In genomic region chr3:95282381-95282864, GRCm38 (mm10) we compare ENCODE assay signal across 8 mouse cellular contexts. TPM values are rescaled to one million over a fixed set of nuclear protein-coding genes. Genes with fewer than 3 reads are reported as not detected.
DNase-seq lines count a peak whose midpoint lies in the region; ATAC-seq and TF ChIP-seq lines count a peak whose summit lies in the region.

No protein-coding gene starts in this region.

- TF ChIP-seq CTCF in ES-Bruce4 (IDR thresholded peaks at IDR 0.05; ENCODE audit: low read depth, low read length): no peak

- peak overlapping the region; percentile 95 for H3K27ac ChIP-seq in ES-Bruce4 (ENCODE audit: insufficient read depth, low read length)
- peak overlapping the region; percentile 90 for H3K27ac ChIP-seq in embryonic facial prominence, embryonic 11.5 days (replicated peaks; ENCODE audit: low read depth, low read length)
- peak overlapping the region; percentile 92 for H3K27ac ChIP-seq in heart, embryonic 16.5 days (ENCODE audit: low read length)
- H3K27ac ChIP-seq in limb, embryonic 11.5 days (replicated peaks; ENCODE audit: low read depth, low read length): peak overlapping the region; percentile 88
- peak overlapping the region; percentile 95 for H3K27ac ChIP-seq in midbrain, embryonic 10.5 days (replicated peaks)
- H3K27ac ChIP-seq in stomach, embryonic 16.5 days (ENCODE audit: low read length): peak overlapping the region; percentile 99

- no peaks in the 10 kb centered on the region for H3K27me3 ChIP-seq in ES-Bruce4 (ENCODE audit: control insufficient read depth, insufficient read depth, low read length, poor library complexity, severe bottlenecking)
- no peaks in the 10 kb centered on the region for H3K27me3 ChIP-seq in embryonic facial prominence, embryonic 11.5 days (ENCODE audit: control insufficient read depth, insufficient read depth, low read length)
- no peaks in the 10 kb centered on the region for H3K27me3 ChIP-seq in heart, embryonic 16.5 days (ENCODE audit: control insufficient read depth, insufficient read depth, low read length)
- H3K27me3 ChIP-seq in limb, embryonic 11.5 days (ENCODE audit: control insufficient read depth, insufficient read depth, low read length): no peaks in the 10 kb centered on the region
- no peaks in the 10 kb centered on the region for H3K27me3 ChIP-seq in midbrain, embryonic 10.5 days (ENCODE audit: low read depth, poor library complexity, severe bottlenecking)
- no peaks in the 10 kb centered on the region for H3K27me3 ChIP-seq in stomach, embryonic 16.5 days (ENCODE audit: control insufficient read depth, insufficient read depth, low read length)

- no peak for TF ChIP-seq EP300 in ES-Bruce4 (IDR thresholded peaks at IDR 0.05; ENCODE audit: insufficient read depth, low read depth, low read length)

- H3K9me3 ChIP-seq in ES-Bruce4 (replicated peaks; ENCODE audit: control insufficient read depth, insufficient read depth, low read length, poor library complexity, severe bottlenecking): no peaks in the 10 kb centered on the region
- no peaks in the 10 kb centered on the region for H3K9me3 ChIP-seq in embryonic facial prominence, embryonic 11.5 days (replicated peaks; ENCODE audit: control insufficient read depth, low read length)
- H3K9me3 ChIP-seq in heart, embryonic 16.5 days (replicated peaks; ENCODE audit: control insufficient read depth, low read length): no peaks in the 10 kb centered on the region
- H3K9me3 ChIP-seq in limb, embryonic 11.5 days (ENCODE audit: control insufficient read depth, low read length): no peaks in the 10 kb centered on the region
- H3K9me3 ChIP-seq in midbrain, embryonic 10.5 days (replicated peaks): no peaks in the 10 kb centered on the region
- H3K9me3 ChIP-seq in stomach, embryonic 16.5 days (replicated peaks; ENCODE audit: control insufficient read depth, low read length): no peaks in the 10 kb centered on the region

- no peak for ATAC-seq in embryonic facial prominence, embryonic 11.5 days (replicated peaks; ENCODE audit: insufficient number of reproducible peaks, low FRiP score, low TSS enrichment, low read depth)
- ATAC-seq in heart, embryonic 16.5 days (replicated peaks; ENCODE audit: extremely low read depth, insufficient read depth, low FRiP score): no peak
- ATAC-seq in limb, embryonic 11.5 days (ENCODE audit: insufficient number of reproducible peaks, low FRiP score, low TSS enrichment, low read depth): no peak
- 0 out of 2 replicates have a peak, but pooled peaks have one; percentile 0 for ATAC-seq in stomach, embryonic 16.5 days (ENCODE audit: insufficient read depth, low FRiP score)

- no peak for TF ChIP-seq POLR2A in ES-Bruce4 (IDR thresholded peaks at IDR 0.05; ENCODE audit: insufficient read depth, low read length)

- peak; percentile 86 for DNase-seq in 416B (ENCODE audit: low read depth)
- DNase-seq in embryonic facial prominence, embryonic 11.5 days (ENCODE audit: low spot score): peak; percentile 37
- DNase-seq in limb, embryonic 11.5 days (ENCODE audit: low spot score): no peak
- DNase-seq in midbrain, embryonic 10.5 days (ENCODE audit: low spot score): no peak
- DNase-seq in right cerebral cortex, postnatal 25 days: no peak

- H3K4me2 ChIP-seq in embryonic facial prominence, embryonic 11.5 days (ENCODE audit: low read depth, low read length): peak overlapping the region; percentile 87
- peak overlapping the region; percentile 96 for H3K4me2 ChIP-seq in heart, embryonic 16.5 days (ENCODE audit: low read depth, low read length)
- H3K4me2 ChIP-seq in limb, embryonic 11.5 days (ENCODE audit: low read depth, severe bottlenecking): peak overlapping the region; percentile 62
- peak overlapping the region; percentile 95 for H3K4me2 ChIP-seq in stomach, embryonic 16.5 days (ENCODE audit: low read depth, low read length)

- H3K4me3 ChIP-seq in ES-Bruce4 (ENCODE audit: low read depth, low read length): peak overlapping the region; percentile 70
- peak overlapping the region; percentile 68 for H3K4me3 ChIP-seq in embryonic facial prominence, embryonic 11.5 days (ENCODE audit: low read depth, low read length)
- H3K4me3 ChIP-seq in heart, embryonic 16.5 days (ENCODE audit: low read length): peak overlapping the region; percentile 82
- H3K4me3 ChIP-seq in limb, embryonic 11.5 days (ENCODE audit: low read depth, low read length): peak overlapping the region; percentile 67
- H3K4me3 ChIP-seq in midbrain, embryonic 10.5 days: peak overlapping the region; percentile 81
- peak overlapping the region; percentile 83 for H3K4me3 ChIP-seq in stomach, embryonic 16.5 days (replicated peaks; ENCODE audit: low read length)

- WGBS in embryonic facial prominence, embryonic 11.5 days: under 1% methylated on average over 11 of the region's 11 CpGs
- under 1% methylated on average over 11 of the region's 11 CpGs for WGBS in heart, embryonic 16.5 days
- WGBS in limb, embryonic 11.5 days: under 1% methylated on average over 11 of the region's 11 CpGs
- WGBS in midbrain, embryonic 10.5 days: 1% methylated on average over 11 of the region's 11 CpGs
- under 1% methylated on average over 11 of the region's 11 CpGs for WGBS in stomach, embryonic 16.5 days

- H3K4me1 ChIP-seq in ES-Bruce4 (ENCODE audit: control insufficient read depth, insufficient read depth, low read length): no peaks in the 10 kb centered on the region
- peaks cover 2% of the 10 kb centered on the region for H3K4me1 ChIP-seq in embryonic facial prominence, embryonic 11.5 days (ENCODE audit: control insufficient read depth, insufficient read depth, low read length)
- H3K4me1 ChIP-seq in heart, embryonic 16.5 days (ENCODE audit: control insufficient read depth, insufficient read depth, low read length): peaks cover 19% of the 10 kb centered on the region
- peaks cover 8% of the 10 kb centered on the region for H3K4me1 ChIP-seq in limb, embryonic 11.5 days (ENCODE audit: control insufficient read depth, insufficient read depth, low read length)
- peaks cover 37% of the 10 kb centered on the region for H3K4me1 ChIP-seq in midbrain, embryonic 10.5 days
- peaks cover 20% of the 10 kb centered on the region for H3K4me1 ChIP-seq in stomach, embryonic 16.5 days (ENCODE audit: control insufficient read depth, insufficient read depth, low read length)

- peak overlapping the region; percentile 65 for H3K9ac ChIP-seq in ES-Bruce4 (ENCODE audit: low read depth, poor library complexity, severe bottlenecking)
- H3K9ac ChIP-seq in embryonic facial prominence, embryonic 11.5 days (replicated peaks; ENCODE audit: low read length): peak overlapping the region; percentile 84
- H3K9ac ChIP-seq in heart, embryonic 16.5 days (ENCODE audit: low read length): peak overlapping the region; percentile 91
- peak overlapping the region; percentile 75 for H3K9ac ChIP-seq in limb, embryonic 11.5 days (ENCODE audit: low read length)
- H3K9ac ChIP-seq in stomach, embryonic 16.5 days (ENCODE audit: low read length): peak overlapping the region; percentile 89

- no peaks in the 10 kb centered on the region for H3K36me3 ChIP-seq in ES-Bruce4 (ENCODE audit: control insufficient read depth, insufficient read depth, low read length, poor library complexity, severe bottlenecking)
- H3K36me3 ChIP-seq in embryonic facial prominence, embryonic 11.5 days (replicated peaks; ENCODE audit: control insufficient read depth, insufficient read depth, low read depth, low read length): no peaks in the 10 kb centered on the region
- no peaks in the 10 kb centered on the region for H3K36me3 ChIP-seq in heart, embryonic 16.5 days (ENCODE audit: control insufficient read depth, insufficient read depth)
- H3K36me3 ChIP-seq in limb, embryonic 11.5 days (ENCODE audit: control insufficient read depth, insufficient read depth, low read length): no peaks in the 10 kb centered on the region
- 0 out of 2 replicates have a peak, but pooled peaks cover 3% of the 10 kb centered on the region for H3K36me3 ChIP-seq in midbrain, embryonic 10.5 days
- no peaks in the 10 kb centered on the region for H3K36me3 ChIP-seq in stomach, embryonic 16.5 days (ENCODE audit: control insufficient read depth, insufficient read depth, low read length)

RNA-seq across cellular contexts. Expression of gene Prune1, which starts 0.5 kb away (rescaled TPM):
- polyA plus RNA-seq in ES-Bruce4 (2011; ENCODE audit: insufficient read depth, insufficient read length, low read depth, missing spikeins): 42.9 and 43.9 TPM in 2 replicates
- polyA plus RNA-seq in embryonic facial prominence, embryonic 11.5 days (2014; fragmentation: Nextera tagmentation; extraction: Ambion mirVana): 25.9 and 28.2 TPM in 2 replicates
- 28.1 and 31.4 TPM in 2 replicates for polyA plus RNA-seq in heart, embryonic 16.5 days (2015; fragmentation: Nextera tagmentation; extraction: Ambion mirVana)
- 26.8 and 27.6 TPM in 2 replicates for polyA plus RNA-seq in limb, embryonic 11.5 days (2014; fragmentation: Nextera tagmentation; extraction: Ambion mirVana)
- 25.2 and 27.9 TPM in 2 replicates for polyA plus RNA-seq in midbrain, embryonic 10.5 days (2016; fragmentation: Nextera tagmentation; extraction: Ambion mirVana)
- polyA plus RNA-seq in stomach, embryonic 16.5 days (2015; fragmentation: Nextera tagmentation; extraction: Ambion mirVana): 18.9 and 21.2 TPM in 2 replicates

RNA-seq across cellular contexts. Expression of gene Mindy1, which starts 1.3 kb away (rescaled TPM):
- 43.6 and 48.0 TPM in 2 replicates for polyA plus RNA-seq in ES-Bruce4 (2011; ENCODE audit: insufficient read depth, insufficient read length, low read depth, missing spikeins)
- polyA plus RNA-seq in embryonic facial prominence, embryonic 11.5 days (2014; fragmentation: Nextera tagmentation; extraction: Ambion mirVana): 45.7 and 46.8 TPM in 2 replicates
- polyA plus RNA-seq in heart, embryonic 16.5 days (2015; fragmentation: Nextera tagmentation; extraction: Ambion mirVana): 24.7 and 28.2 TPM in 2 replicates
- 34.9 and 35.4 TPM in 2 replicates for polyA plus RNA-seq in limb, embryonic 11.5 days (2014; fragmentation: Nextera tagmentation; extraction: Ambion mirVana)
- polyA plus RNA-seq in midbrain, embryonic 10.5 days (2016; fragmentation: Nextera tagmentation; extraction: Ambion mirVana): 29.2 and 37.6 TPM in 2 replicates
- polyA plus RNA-seq in stomach, embryonic 16.5 days (2015; fragmentation: Nextera tagmentation; extraction: Ambion mirVana): 54.6 and 62.0 TPM in 2 replicates

RNA-seq across cellular contexts. Expression of gene Anxa9, which starts 24.6 kb away (rescaled TPM):
- 1.9 and 2.0 TPM in 2 replicates for polyA plus RNA-seq in ES-Bruce4 (2011; ENCODE audit: insufficient read depth, insufficient read length, low read depth, missing spikeins)
- polyA plus RNA-seq in embryonic facial prominence, embryonic 11.5 days (2014; fragmentation: Nextera tagmentation; extraction: Ambion mirVana): 1.5 and 1.9 TPM in 2 replicates
- 0.60 and 0.79 TPM in 2 replicates for polyA plus RNA-seq in heart, embryonic 16.5 days (2015; fragmentation: Nextera tagmentation; extraction: Ambion mirVana)
- 1.6 and 1.8 TPM in 2 replicates for polyA plus RNA-seq in limb, embryonic 11.5 days (2014; fragmentation: Nextera tagmentation; extraction: Ambion mirVana)
- polyA plus RNA-seq in midbrain, embryonic 10.5 days (2016; fragmentation: Nextera tagmentation; extraction: Ambion mirVana): 1.5 and 1.9 TPM in 2 replicates
- 6.8 and 13.2 TPM in 2 replicates for polyA plus RNA-seq in stomach, embryonic 16.5 days (2015; fragmentation: Nextera tagmentation; extraction: Ambion mirVana)

RNA-seq across cellular contexts. Expression of gene Bnipl, which starts 31.4 kb away (rescaled TPM):
- polyA plus RNA-seq in ES-Bruce4 (2011; ENCODE audit: insufficient read depth, insufficient read length, low read depth, missing spikeins): 4.1 and 4.8 TPM in 2 replicates
- polyA plus RNA-seq in embryonic facial prominence, embryonic 11.5 days (2014; fragmentation: Nextera tagmentation; extraction: Ambion mirVana): 2.9 and 4.0 TPM in 2 replicates
- 0.22 and 0.37 TPM in 2 replicates for polyA plus RNA-seq in heart, embryonic 16.5 days (2015; fragmentation: Nextera tagmentation; extraction: Ambion mirVana)
- 1.1 and 1.6 TPM in 2 replicates for polyA plus RNA-seq in limb, embryonic 11.5 days (2014; fragmentation: Nextera tagmentation; extraction: Ambion mirVana)
- polyA plus RNA-seq in midbrain, embryonic 10.5 days (2016; fragmentation: Nextera tagmentation; extraction: Ambion mirVana): 0.09 and 0.32 TPM in 2 replicates
- 9.2 and 11.6 TPM in 2 replicates for polyA plus RNA-seq in stomach, embryonic 16.5 days (2015; fragmentation: Nextera tagmentation; extraction: Ambion mirVana)

RNA-seq across cellular contexts. Expression of gene Cers2, which starts 32.2 kb away (rescaled TPM):
- polyA plus RNA-seq in ES-Bruce4 (2011; ENCODE audit: insufficient read depth, insufficient read length, low read depth, missing spikeins): 99.9 and 103 TPM in 2 replicates
- 117 and 118 TPM in 2 replicates for polyA plus RNA-seq in embryonic facial prominence, embryonic 11.5 days (2014; fragmentation: Nextera tagmentation; extraction: Ambion mirVana)
- 139 and 145 TPM in 2 replicates for polyA plus RNA-seq in heart, embryonic 16.5 days (2015; fragmentation: Nextera tagmentation; extraction: Ambion mirVana)
- polyA plus RNA-seq in limb, embryonic 11.5 days (2014; fragmentation: Nextera tagmentation; extraction: Ambion mirVana): 132 and 138 TPM in 2 replicates
- 116 and 120 TPM in 2 replicates for polyA plus RNA-seq in midbrain, embryonic 10.5 days (2016; fragmentation: Nextera tagmentation; extraction: Ambion mirVana)
- 148 and 155 TPM in 2 replicates for polyA plus RNA-seq in stomach, embryonic 16.5 days (2015; fragmentation: Nextera tagmentation; extraction: Ambion mirVana)

Comparison
In these comparisons a context has a peak if more than half of its experiments do, and no peak if none do; other contexts are left out.
1. DNase-seq: peak in 416B (single experiment) and embryonic facial prominence, embryonic 11.5 days (single experiment); none in limb, embryonic 11.5 days (single experiment), midbrain, embryonic 10.5 days (single experiment) and right cerebral cortex, postnatal 25 days (single experiment).
2. Peak in every context shown above with its lines, with median percentiles within 50 percentile points of each other: H3K27ac ChIP-seq, H3K4me3 ChIP-seq, H3K9ac ChIP-seq and H3K4me2 ChIP-seq.